Mouse (Mus musculus) heart, embryonic 13.5 days (tissue): Measurements from ENCODE around the gene Cer1. TPM values are rescaled to one million over a fixed set of nuclear protein-coding genes. Genes with fewer than 3 reads are reported as not detected.
A peak's percentile ranks its signal among the peaks of the same experiment; 100 is the strongest.

ENCODE experiments used
- ATAC-seq: fragments of 200-750 bp; cut with Nextera tagmentation; 2 replicates; pipeline ENCODE4 v1.8.0; 2017; ENCODE audit warnings: moderate TSS enrichment; ENCODE audit not compliant: insufficient number of reproducible peaks, low FRiP score, low TSS enrichment; ENCODE audit errors: extremely low read depth
- H3K27ac ChIP-seq: fragments of 300-500 bp; sonication (generic); replicated peaks from 2 replicates; pipeline ENCODE4 v1.5.1; 2015; ENCODE audit warnings: moderate library complexity, mild to moderate bottlenecking, inconsistent platforms
- H3K27me3 ChIP-seq: fragments of 300-500 bp; sonication (generic); replicated peaks from 2 replicates; pipeline ENCODE4 v1.6.1; 2015; ENCODE audit warnings: mild to moderate bottlenecking, inconsistent platforms
- H3K36me3 ChIP-seq: fragments of 300-500 bp; sonication (generic); 2 replicates; pipeline ENCODE4 v1.6.1; 2015; ENCODE audit warnings: mild to moderate bottlenecking, inconsistent platforms
- H3K4me1 ChIP-seq: fragments of 300-500 bp; sonication (generic); 2 replicates; pipeline ENCODE4 v1.6.1; 2015; ENCODE audit warnings: inconsistent platforms
- H3K4me2 ChIP-seq: fragments of 300-500 bp; sonication (generic); 2 replicates; pipeline ENCODE4 v1.6.1; 2015; ENCODE audit warnings: inconsistent platforms, mild to moderate bottlenecking, moderate library complexity
- H3K4me3 ChIP-seq: fragments of 300-500 bp; sonication (generic); 2 replicates; pipeline ENCODE4 v1.5.1; 2015; ENCODE audit warnings: moderate library complexity, mild to moderate bottlenecking, inconsistent platforms
- H3K9ac ChIP-seq: fragments of 300-500 bp; sonication (generic); 2 replicates; pipeline ENCODE4 v1.6.1; 2015; ENCODE audit warnings: inconsistent platforms, mild to moderate bottlenecking, moderate library complexity
- H3K9me3 ChIP-seq: fragments of 300-500 bp; sonication (generic); 2 replicates; pipeline ENCODE4 v1.6.1; 2016; ENCODE audit warnings: inconsistent platforms
- WGBS: fragments of 180-500 bp; shearing (Covaris S2); methylation state at CpG from one replicate; pipeline ENCODE4 v1.1.7; 2015; ENCODE audit warnings: mixed read lengths; 5-methylcytosine and 5-hydroxymethylcytosine counted together
- polyA plus RNA-seq: library from polyadenylated mRNA; unstranded; fragments of >200 nt; fragmentation: Nextera tagmentation; extraction: Ambion mirVana; gene quantifications from 2 replicates; pipeline ENCODE4 v1.2.1, GENCODE M21; 2015

Gene Cer1
- polyA plus RNA-seq, 1 experiment from 2014 or later: 0.32 TPM

DNA sequence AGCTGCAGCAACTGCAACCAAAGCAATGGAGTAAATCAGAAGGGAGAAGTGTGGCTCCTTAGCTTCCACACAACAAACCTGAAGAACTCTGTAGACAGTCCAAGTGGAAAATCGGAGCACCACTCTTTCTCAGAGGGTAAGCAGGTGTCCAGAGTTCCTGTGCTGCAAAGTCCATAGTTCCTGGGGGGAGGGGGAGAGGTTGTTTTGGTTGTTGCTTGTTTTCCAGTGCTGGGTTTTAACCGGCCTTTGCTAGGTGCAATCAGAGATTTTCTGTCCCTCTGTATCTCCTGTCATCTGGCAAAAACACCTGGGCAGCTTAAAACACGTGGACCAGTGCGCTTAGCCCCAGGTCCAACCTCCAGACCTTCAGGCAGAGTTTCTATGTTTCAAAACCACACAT lies 10.2 kb downstream of the Cer1 start:
- no peak overlapping the region for H3K27ac ChIP-seq
- H3K9me3 ChIP-seq: no peaks in the 10 kb centered on the region
- no peak for ATAC-seq
- H3K36me3 ChIP-seq: no peaks in the 10 kb centered on the region
- H3K4me2 ChIP-seq: no peak overlapping the region
- H3K4me3 ChIP-seq: no peak overlapping the region
- H3K9ac ChIP-seq: no peak overlapping the region
- H3K4me1 ChIP-seq: no peaks in the 10 kb centered on the region
- H3K27me3 ChIP-seq: no peaks in the 10 kb centered on the region
- 60% methylated on average over 4 of the region's 4 CpGs for WGBS

DNA sequence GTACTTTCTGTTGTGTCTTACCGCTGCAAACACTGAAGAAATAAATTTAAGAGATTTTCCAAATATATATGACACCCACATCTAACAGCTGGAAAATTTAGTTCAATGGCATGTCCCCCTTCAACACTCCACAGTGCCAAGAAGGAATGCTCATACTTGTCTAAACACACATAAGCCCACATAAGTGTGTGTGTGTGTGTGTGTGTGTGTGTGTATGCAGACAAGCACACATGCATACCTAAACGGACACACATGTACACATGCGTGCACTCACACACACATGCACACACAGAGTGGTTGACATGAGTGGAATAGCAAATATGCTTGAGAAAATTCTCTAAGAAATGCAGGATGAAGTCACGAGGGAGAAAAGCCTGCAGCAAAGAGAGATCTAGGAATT lies 12.4 kb downstream of the Cer1 start:
- Histone ChIP-seq H3K27me3 (no peaks in the 10 kb centered on the region), H3K4me1 (no peaks in the 10 kb centered on the region), H3K9ac (no peak overlapping the region), H3K4me2 (no peak overlapping the region), H3K36me3 (no peaks in the 10 kb centered on the region), H3K9me3 (no peaks in the 10 kb centered on the region), H3K27ac (no peak overlapping the region; the same call in 1 of the 2 replicates), H3K4me3 (no peak overlapping the region)
- WGBS: 61% methylated on average over 4 of the region's 4 CpGs
- ATAC-seq: no peak

DNA sequence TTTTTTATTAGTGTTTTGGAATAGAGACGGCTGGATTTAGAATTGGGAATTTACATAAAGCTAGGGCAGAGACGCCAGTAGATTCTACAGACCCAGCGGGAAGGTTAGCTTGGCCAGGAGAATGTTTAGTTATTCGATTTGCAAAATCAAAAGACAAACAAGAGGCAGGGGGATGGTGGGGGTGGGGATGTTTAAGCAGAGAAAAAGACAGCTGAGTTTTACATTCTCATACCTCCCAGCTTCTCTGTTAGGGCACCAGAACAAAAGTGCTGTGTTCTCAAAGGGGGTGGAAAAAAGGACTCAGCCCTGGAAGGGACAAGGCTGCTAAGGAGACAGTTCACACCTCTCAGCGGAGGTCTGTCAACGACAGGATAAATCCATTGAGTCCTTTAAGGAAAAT lies 12.8 kb downstream of the Cer1 start:
- Histone ChIP-seq H3K36me3 (no peaks in the 10 kb centered on the region), H3K4me1 (no peaks in the 10 kb centered on the region), H3K27ac (no peak overlapping the region; the same call in 1 of the 2 replicates), H3K27me3 (no peaks in the 10 kb centered on the region), H3K9me3 (no peaks in the 10 kb centered on the region), H3K4me3 (no peak overlapping the region), H3K9ac (no peak overlapping the region), H3K4me2 (no peak overlapping the region)
- 36% methylated on average over 6 of the region's 6 CpGs for WGBS
- ATAC-seq: no peak

DNA sequence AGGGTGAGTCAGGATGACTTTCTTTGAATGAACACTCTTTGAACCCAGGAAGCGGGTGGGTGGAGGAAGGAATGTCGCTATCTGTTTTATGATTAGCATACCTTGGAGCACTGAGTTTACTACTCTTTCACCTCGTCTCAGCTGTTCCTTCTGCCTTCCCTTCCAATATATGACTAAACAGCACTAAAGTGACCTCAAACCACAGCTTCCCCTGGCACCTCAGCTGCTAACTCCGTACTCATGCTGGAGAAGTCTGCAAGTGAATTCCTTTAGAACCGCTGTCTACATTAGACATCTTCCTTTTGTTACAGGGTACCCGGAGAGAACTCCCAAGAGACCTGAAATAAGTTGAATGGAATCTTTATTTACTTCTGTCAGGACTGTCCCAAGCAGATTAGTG lies 14.0 kb downstream of the Cer1 start:
- 68% methylated on average over 6 of the region's 6 CpGs for WGBS
- Histone ChIP-seq H3K4me2 (no peak overlapping the region), H3K36me3 (no peaks in the 10 kb centered on the region), H3K27ac (no peak overlapping the region), H3K4me1 (no peaks in the 10 kb centered on the region), H3K9ac (no peak overlapping the region), H3K9me3 (no peaks in the 10 kb centered on the region), H3K27me3 (no peaks in the 10 kb centered on the region), H3K4me3 (no peak overlapping the region)
- no peak for ATAC-seq

DNA sequence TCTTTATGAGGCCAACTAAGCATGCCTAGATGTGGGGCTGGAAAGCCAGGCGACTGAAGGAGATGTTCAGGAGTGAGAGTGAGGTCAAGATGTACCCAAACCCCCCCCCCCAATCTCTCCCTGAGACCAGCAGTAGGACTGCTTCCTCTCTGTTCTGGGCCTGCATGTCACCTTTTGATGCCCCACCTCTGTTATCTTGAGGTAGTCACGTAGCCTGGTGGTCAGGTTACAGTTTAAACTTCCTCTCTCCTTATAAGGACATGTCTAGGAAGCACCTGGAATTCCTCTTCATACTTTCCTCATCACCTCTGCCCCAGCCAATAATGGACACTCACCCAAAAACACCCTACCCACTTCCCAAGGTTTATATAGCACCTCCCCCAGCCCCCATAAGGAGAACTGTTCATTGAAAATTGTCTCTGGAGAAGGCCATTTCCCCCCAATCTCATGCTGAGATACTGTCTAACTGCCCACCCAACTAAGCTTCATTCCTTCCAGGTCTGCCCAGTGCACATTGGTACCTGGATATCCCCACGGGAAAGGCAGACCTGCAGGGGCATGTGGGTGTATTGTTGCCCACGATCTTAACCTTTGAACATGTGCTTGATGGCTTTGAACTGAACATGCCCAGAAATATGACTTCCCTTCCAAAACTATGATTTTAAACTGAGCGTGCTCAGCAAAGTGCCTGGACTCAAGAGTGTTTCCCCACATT lies 17.1 kb downstream of the Cer1 start:
- WGBS: 73% methylated on average over 5 of the region's 5 CpGs
- H3K27me3 ChIP-seq: no peaks in the 10 kb centered on the region
- H3K9me3 ChIP-seq: no peaks in the 10 kb centered on the region
- no peak for ATAC-seq
- H3K27ac ChIP-seq: no peak overlapping the region
- H3K9ac ChIP-seq: no peak overlapping the region
- no peak overlapping the region for H3K4me3 ChIP-seq
- H3K4me2 ChIP-seq: no peak overlapping the region
- H3K36me3 ChIP-seq: no peaks in the 10 kb centered on the region
- no peaks in the 10 kb centered on the region for H3K4me1 ChIP-seq

DNA sequence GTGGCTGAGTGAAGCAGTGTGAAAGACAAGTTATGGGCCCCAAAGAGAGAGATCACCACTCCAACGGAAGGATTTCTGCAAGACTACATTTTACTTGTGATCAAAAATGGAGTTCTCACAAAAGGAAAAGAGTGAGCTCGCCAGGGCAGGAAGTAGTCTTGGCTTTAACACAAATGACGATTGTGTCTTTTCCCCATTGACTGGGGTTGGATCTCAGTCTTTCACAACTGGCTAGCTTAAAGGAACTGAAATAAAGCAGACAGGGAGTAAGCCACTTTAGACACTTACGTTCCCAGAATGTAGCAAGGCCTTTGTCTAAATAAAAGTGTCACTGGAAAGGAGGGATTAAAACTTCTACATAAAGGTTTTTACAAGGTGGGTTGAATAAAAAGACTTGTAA lies 17.8 kb downstream of the Cer1 start:
- Histone ChIP-seq H3K4me3 (no peak overlapping the region), H3K9ac (no peak overlapping the region), H3K27me3 (no peaks in the 10 kb centered on the region), H3K4me2 (no peak overlapping the region), H3K36me3 (no peaks in the 10 kb centered on the region), H3K27ac (0 out of 2 replicates have a peak overlapping the region, but pooled peaks have one; percentile 40), H3K4me1 (no peaks in the 10 kb centered on the region), H3K9me3 (no peaks in the 10 kb centered on the region)
- ATAC-seq: no peak
- 52% methylated on average over 4 of the region's 4 CpGs for WGBS

DNA sequence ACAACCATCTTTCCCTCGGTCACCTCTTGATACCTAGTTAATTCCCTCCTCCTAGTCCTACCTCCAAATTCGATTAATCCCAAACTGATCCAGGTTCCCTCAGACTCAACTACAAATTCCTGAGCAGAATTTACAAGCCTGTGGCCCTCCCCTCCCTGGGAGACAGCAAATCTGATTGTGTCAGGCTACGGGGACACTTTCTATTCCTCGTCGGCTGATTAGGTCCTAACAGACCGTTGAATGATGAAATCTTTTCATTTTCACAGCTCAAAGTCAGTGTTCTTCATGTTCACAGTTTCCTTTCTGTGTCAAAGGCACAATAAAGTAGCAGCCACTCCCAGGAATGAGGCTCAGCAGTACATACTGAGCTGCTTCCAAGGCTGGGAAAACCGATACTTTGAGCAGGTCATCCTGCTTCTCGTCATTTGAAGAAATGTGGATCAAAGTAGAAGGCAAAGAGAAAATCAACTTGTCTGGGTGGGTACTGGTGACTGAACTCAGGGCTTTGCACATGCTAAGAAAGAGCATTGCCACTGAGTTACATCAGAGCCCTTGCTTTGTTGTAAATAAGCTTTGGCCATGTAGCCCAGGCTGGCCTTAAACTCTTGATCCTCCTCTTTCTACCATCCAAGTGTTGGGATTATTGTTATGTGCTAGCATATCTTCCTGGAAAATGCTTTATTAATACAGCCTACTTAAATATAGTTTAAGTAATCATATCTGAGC lies 19.8 kb downstream of the Cer1 start:
- Histone ChIP-seq H3K4me2 (no peak overlapping the region), H3K4me1 (peaks cover 6% of the 10 kb centered on the region), H3K27me3 (no peaks in the 10 kb centered on the region), H3K27ac (no peak overlapping the region), H3K9ac (no peak overlapping the region), H3K4me3 (no peak overlapping the region), H3K36me3 (no peaks in the 10 kb centered on the region), H3K9me3 (no peaks in the 10 kb centered on the region)
- no peak for ATAC-seq
- 69% methylated on average over 8 of the region's 8 CpGs for WGBS

DNA sequence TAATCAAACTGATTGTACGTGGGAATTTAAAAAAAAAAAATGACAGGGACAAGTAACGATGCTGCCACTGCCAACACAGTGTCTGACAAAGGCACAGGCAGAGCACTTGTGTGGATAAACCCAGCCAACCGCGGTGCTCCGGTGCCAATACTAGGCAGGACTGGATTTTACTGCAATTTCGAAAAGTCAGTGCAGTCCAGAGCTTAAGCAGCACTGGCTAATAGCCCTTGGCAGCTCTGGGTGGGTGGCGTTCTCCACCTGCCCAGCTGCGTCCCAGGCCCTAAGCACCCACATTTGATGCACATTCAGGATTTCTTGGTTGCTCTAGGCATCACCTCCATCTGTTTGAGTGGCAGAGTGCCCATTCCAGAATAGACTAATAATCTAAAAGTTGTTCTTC lies 21.6 kb downstream of the Cer1 start:
- WGBS: 84% methylated on average over 8 of the region's 8 CpGs
- Histone ChIP-seq H3K4me3 (no peak overlapping the region), H3K4me2 (no peak overlapping the region), H3K36me3 (no peaks in the 10 kb centered on the region), H3K27ac (no peak overlapping the region), H3K9me3 (no peaks in the 10 kb centered on the region), H3K9ac (no peak overlapping the region), H3K27me3 (no peaks in the 10 kb centered on the region), H3K4me1 (peaks cover 14% of the 10 kb centered on the region)
- no peak for ATAC-seq

DNA sequence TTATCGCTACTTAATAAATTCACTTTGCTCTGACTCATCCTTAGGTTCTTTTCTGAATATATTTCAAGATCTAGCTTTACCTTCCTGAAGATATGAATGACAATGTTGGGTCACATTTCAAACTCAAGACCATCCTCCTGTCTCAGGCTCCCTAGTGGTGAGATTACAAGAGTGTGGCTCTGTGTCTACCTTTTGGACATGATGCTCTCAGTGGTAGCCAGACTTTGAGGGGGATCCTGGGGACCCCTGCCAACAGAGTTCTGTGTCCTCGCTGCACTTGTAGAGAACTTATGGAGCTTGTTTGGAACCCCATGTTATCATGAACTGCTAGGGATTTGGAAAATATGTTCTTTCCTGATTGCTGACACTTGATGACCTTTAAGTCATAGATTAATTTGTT lies 23.5 kb downstream of the Cer1 start:
- Histone ChIP-seq H3K27ac (no peak overlapping the region), H3K4me3 (no peak overlapping the region), H3K27me3 (no peaks in the 10 kb centered on the region), H3K4me1 (peaks cover 19% of the 10 kb centered on the region), H3K9me3 (no peaks in the 10 kb centered on the region), H3K9ac (no peak overlapping the region), H3K4me2 (no peak overlapping the region), H3K36me3 (no peaks in the 10 kb centered on the region)
- 92% methylated on average over 2 of the region's 2 CpGs for WGBS
- no peak for ATAC-seq

DNA sequence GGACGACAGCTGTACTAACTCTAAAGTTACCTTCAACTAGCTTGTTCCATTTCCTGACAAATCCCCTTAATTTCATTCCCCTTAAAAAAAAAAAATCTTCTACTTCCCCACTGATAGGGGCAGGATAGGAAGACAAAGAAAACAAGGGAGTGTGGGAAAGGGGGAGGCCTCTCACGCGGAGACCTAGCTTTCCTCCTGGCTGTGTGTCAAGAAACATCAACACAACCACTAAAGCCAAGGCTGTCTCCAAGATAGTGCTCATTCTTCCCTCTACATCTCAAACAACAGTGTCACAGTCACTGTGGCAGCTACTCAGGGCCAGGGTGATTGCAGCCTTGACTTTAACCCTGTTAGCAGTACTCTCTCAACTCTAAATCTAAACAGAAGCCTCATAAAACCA lies 24.4 kb downstream of the Cer1 start:
- H3K9me3 ChIP-seq: no peaks in the 10 kb centered on the region
- no peaks in the 10 kb centered on the region for H3K36me3 ChIP-seq
- H3K4me1 ChIP-seq: peaks cover 19% of the 10 kb centered on the region
- no peak overlapping the region for H3K4me2 ChIP-seq
- no peak overlapping the region for H3K9ac ChIP-seq
- no peak overlapping the region for H3K4me3 ChIP-seq
- peak overlapping the region; percentile 41; the same call in 1 of the 2 replicates for H3K27ac ChIP-seq
- H3K27me3 ChIP-seq: no peaks in the 10 kb centered on the region
- 34% methylated on average over 3 of the region's 3 CpGs for WGBS
- ATAC-seq: no peak

DNA sequence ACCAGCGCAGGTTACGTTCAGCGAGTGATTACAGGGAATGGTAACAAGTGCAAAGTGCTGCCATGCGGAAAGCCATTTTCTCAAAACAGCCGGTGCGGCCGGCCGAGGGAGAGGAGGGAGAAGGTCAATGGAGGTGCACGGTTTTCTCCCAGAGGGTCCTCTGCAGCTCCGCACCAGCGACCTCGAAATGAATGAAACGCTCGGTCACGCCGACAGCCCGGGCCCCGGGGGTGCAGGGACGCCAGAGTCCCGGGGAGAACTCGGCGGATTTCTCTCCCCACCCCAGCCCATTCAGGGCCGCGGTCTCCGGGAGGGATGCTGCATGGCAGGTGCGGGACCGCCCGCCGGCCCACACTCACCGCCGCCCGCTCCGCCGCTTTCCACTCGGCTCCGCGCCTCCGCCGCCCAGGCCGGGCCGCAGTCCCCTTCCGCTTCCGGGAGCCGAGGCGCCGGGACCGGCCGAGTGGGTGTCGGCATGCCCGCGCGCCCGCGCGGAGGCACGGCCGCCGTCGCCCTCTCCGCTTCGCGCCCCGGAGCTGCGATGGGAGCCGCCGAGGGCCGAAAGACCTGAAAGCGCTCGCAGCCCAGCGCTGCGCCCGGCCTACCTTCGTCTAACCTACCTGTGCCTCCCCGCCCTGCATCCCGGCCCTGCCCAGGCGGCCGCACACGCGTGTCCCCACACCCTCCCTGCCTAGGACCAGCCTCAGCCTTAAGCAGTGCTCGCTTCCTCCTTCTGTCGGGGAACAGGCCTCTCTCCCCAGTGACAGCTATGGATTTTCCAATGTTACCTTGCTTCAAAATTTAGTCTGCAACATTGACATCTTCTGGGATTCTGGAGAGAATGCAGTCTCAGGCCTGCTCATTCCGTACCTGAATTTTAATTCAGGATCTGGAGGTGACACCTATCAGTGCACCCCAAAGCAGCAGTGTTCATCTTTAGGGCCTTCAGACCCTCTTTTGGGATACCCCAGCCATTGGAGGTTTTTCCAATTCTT lies 25.5 kb downstream of the Cer1 start, which contains the start of gene Zdhhc21:
Zdhhc21 (minus strand) TSS at position 828 of the 995 bp plus-strand sequence.
- peak within 1 kb of the TSS; percentile 93 for H3K9ac ChIP-seq
- ATAC-seq: peak; percentile 72

More for the DNA sequence above, 25.5 kb downstream of the Cer1 start, which contains the start of gene Zdhhc21:
- peak within 1 kb of the TSS; percentile 74 for H3K4me2 ChIP-seq
- under 1% methylated on average over 82 of the region's 82 CpGs for WGBS
- H3K36me3 ChIP-seq: no peaks in the 10 kb centered on the region
- H3K27ac ChIP-seq: peak within 1 kb of the TSS; percentile 76
- no peaks in the 10 kb centered on the region for H3K9me3 ChIP-seq
- no peaks in the 10 kb centered on the region for H3K27me3 ChIP-seq
- H3K4me1 ChIP-seq: peaks cover 22% of the 10 kb centered on the region
- peak within 1 kb of the TSS; percentile 92 for H3K4me3 ChIP-seq
